Mouse (Mus musculus): ENCODE measurements around the gene Suco.

DNA sequence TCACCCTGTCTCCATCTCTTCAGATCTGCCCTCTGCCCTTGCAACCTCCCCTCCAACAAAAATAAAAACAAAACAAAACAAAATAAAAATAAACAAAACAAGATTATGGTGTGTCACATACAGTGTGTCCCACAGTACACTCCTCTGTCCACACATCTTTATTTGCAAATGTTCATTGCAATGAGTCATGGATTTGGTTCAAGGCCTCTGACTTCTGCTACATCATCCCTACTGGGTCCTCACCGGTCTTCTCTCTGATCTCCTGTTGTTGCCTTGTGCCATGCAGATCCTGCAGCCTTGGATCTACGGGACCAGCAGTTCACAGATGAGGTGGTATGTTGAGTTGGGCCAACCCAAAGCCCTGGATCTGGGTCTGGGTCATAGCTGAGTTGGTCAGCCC is 43.1 kb upstream of the Suco start:
- TF ChIP-seq EP300 (IDR thresholded peaks at IDR 0.05; ENCODE audit: insufficient read depth, low read depth, low read length) (no peak), CTCF (IDR thresholded peaks at IDR 0.05; ENCODE audit: low read depth, low read length) (no peak)
